In the genomic region with DNA sequence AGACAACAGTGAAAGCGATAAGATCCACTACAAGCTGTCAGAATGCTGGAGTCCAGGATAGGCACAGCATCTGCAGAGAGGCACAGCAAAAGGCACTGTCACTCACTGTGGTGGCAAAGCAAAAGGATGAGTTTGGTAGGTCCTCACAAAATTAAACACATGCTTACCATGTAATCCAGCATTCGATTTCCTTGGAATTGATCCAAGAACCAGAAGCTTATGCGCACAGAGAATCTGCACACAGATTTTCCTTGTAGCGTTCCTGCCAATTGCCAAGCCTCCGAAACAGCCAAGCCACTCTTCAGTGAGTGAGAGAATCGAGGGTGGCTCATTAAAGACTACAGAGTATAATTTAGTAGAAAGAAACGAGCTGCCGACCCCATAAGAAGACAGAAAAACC, we compare ENCODE assay signal across 16 mouse cellular contexts. TPM values are rescaled to one million over a fixed set of nuclear protein-coding genes. Genes with fewer than 3 reads are reported as not detected.
DNase-seq lines count a peak whose midpoint lies in the region; ATAC-seq and TF ChIP-seq lines count a peak whose summit lies in the region.
"Had no signal": no experiment of that assay in that cellular context is flagged by ENCODE, and none has a peak within 500 bp of the region (broad histone marks: within the 10 kb centered on the region; RNA-seq: fewer than 3 reads in every experiment).

No protein-coding gene starts in this region.

- TF ChIP-seq CTCF in forebrain, postnatal 0 days (IDR thresholded peaks at IDR 0.05; ENCODE audit: low read depth): no peak

- WGBS in forebrain, postnatal 0 days: 24% methylated on average over 8 of the region's 8 CpGs

- DNase-seq in cerebellum, postnatal 25 days: peak; percentile 9 to 34
- DNase-seq in cerebellum, adult 18-20 months: no peak
- peak; percentile 2 for DNase-seq in left cerebral cortex, adult 11 months (ENCODE audit: low spot score)
- no peak for DNase-seq in left cerebral cortex, adult 8-10 months (ENCODE audit: low spot score in 2 of 2)
- peak; percentile 77 for DNase-seq in forebrain, postnatal 0 days
- DNase-seq in right cerebral cortex, postnatal 10 days (ENCODE audit: low spot score in 2 of 2): peak; percentile 52 to 66
- no peak for DNase-seq in retina, postnatal 1 day
- DNase-seq: adrenal gland, postnatal 14 days; thymus, adult 18-20 months had no signal

- peak; percentile 92 for ATAC-seq in forebrain, postnatal 0 days
- no peak for ATAC-seq in granulocyte monocyte progenitor cell, adult 5-6 weeks (replicated peaks; ENCODE audit: poor library complexity, severe bottlenecking)

- H3K4me3 ChIP-seq in forebrain, postnatal 0 days (ENCODE audit: low read depth, low read length): no peak overlapping the region
- H3K4me3 ChIP-seq: limb, embryonic 15.5 days; lung, embryonic 15.5 days had no signal

- H3K27me3 ChIP-seq in forebrain, postnatal 0 days (ENCODE audit: insufficient read depth, low read length): no peaks in the 10 kb centered on the region
- H3K27me3 ChIP-seq: limb, embryonic 15.5 days; lung, embryonic 15.5 days had no signal

- H3K4me2 ChIP-seq in forebrain, postnatal 0 days (ENCODE audit: low read depth): no peak overlapping the region
- H3K4me2 ChIP-seq: limb, embryonic 15.5 days; lung, embryonic 15.5 days had no signal

- no peaks in the 10 kb centered on the region for H3K4me1 ChIP-seq in forebrain, postnatal 0 days (ENCODE audit: insufficient read depth)
- H3K4me1 ChIP-seq: limb, embryonic 15.5 days; lung, embryonic 15.5 days had no signal

- no peak overlapping the region for H3K9ac ChIP-seq in forebrain, postnatal 0 days
- H3K9ac ChIP-seq: limb, embryonic 15.5 days; lung, embryonic 15.5 days had no signal

- no peaks in the 10 kb centered on the region for H3K36me3 ChIP-seq in forebrain, postnatal 0 days (ENCODE audit: insufficient read depth)
- H3K36me3 ChIP-seq: limb, embryonic 15.5 days; lung, embryonic 15.5 days had no signal

- H3K27ac ChIP-seq in forebrain, postnatal 0 days (ENCODE audit: low read depth, low read length): peak overlapping the region; percentile 15; the same call in 1 of the 2 replicates
- H3K27ac ChIP-seq: kidney, postnatal 0 days; limb, embryonic 15.5 days; lung, embryonic 15.5 days had no signal

- no peaks in the 10 kb centered on the region for H3K9me3 ChIP-seq in forebrain, postnatal 0 days (ENCODE audit: low read length)
- H3K9me3 ChIP-seq: limb, embryonic 15.5 days; lung, embryonic 15.5 days had no signal

RNA-seq across cellular contexts. Expression of gene Tas2r138, which starts 2.9 kb away (rescaled TPM):
- not detected for total RNA-seq in left cerebral cortex, adult 8-10 months (2022)
- not detected in 2 replicates for total RNA-seq in forebrain, postnatal 0 days (2014; rRNA removed)
- not detected in 2 replicates for polyA plus RNA-seq in forebrain, postnatal 0 days (2015; fragmentation: Nextera tagmentation; extraction: Ambion mirVana)
- total RNA-seq in granulocyte monocyte progenitor cell, adult 5-6 weeks (2014; fragmentation: Nextera tagmentation): not detected in 2 replicates
- not detected in 2 replicates for total RNA-seq in granulocyte monocyte progenitor cell, adult 5-6 weeks (2017)
- total RNA-seq: adrenal gland, postnatal 14 days; gastrocnemius, postnatal 4 days; megakaryocyte-erythroid progenitor cell, adult 5-6 weeks had no signal
- polyA plus RNA-seq: heart, embryonic 16.5 days; kidney, postnatal 0 days; limb, embryonic 15.5 days; lung, embryonic 15.5 days had no signal

RNA-seq across cellular contexts. Expression of gene Mgam, which starts 18.4 kb away (rescaled TPM):
- total RNA-seq in left cerebral cortex, adult 8-10 months (2022): under 1 TPM in 1 of 4 experiments, not detected in 3; 0.39 TPM
- 0.23 and 0.62 TPM in 2 replicates for total RNA-seq in forebrain, postnatal 0 days (2014; rRNA removed)
- 0.05 and 0.21 TPM in 2 replicates for polyA plus RNA-seq in forebrain, postnatal 0 days (2015; fragmentation: Nextera tagmentation; extraction: Ambion mirVana)
- total RNA-seq in granulocyte monocyte progenitor cell, adult 5-6 weeks (2014; fragmentation: Nextera tagmentation): 18.1 and 21.7 TPM in 2 replicates
- 63.1 and 63.3 TPM in 2 replicates for total RNA-seq in granulocyte monocyte progenitor cell, adult 5-6 weeks (2017)

RNA-seq across cellular contexts. Expression of gene Clec5a, which starts 24.6 kb away (rescaled TPM):
- 1 to 10 TPM in 2 of 4 experiments, under 1 TPM in 2; 0.67 to 4.2 (median 2.0) TPM for total RNA-seq in left cerebral cortex, adult 8-10 months (2022)
- 0.23 and 0.52 TPM in 2 replicates for total RNA-seq in forebrain, postnatal 0 days (2014; rRNA removed)
- polyA plus RNA-seq in forebrain, postnatal 0 days (2015; fragmentation: Nextera tagmentation; extraction: Ambion mirVana): 0.88 and 1.0 TPM in 2 replicates
- 59.5 and 89.0 TPM in 2 replicates for total RNA-seq in granulocyte monocyte progenitor cell, adult 5-6 weeks (2014; fragmentation: Nextera tagmentation)
- total RNA-seq in granulocyte monocyte progenitor cell, adult 5-6 weeks (2017): 90.0 and 126 TPM in 2 replicates

RNA-seq across cellular contexts. Expression of gene Olfr460, which starts 41.0 kb away (rescaled TPM):
- total RNA-seq in left cerebral cortex, adult 8-10 months (2022): not detected
- total RNA-seq in forebrain, postnatal 0 days (2014; rRNA removed): not detected in 2 replicates
- polyA plus RNA-seq in forebrain, postnatal 0 days (2015; fragmentation: Nextera tagmentation; extraction: Ambion mirVana): not detected in 2 replicates
- total RNA-seq in granulocyte monocyte progenitor cell, adult 5-6 weeks (2014; fragmentation: Nextera tagmentation): not detected in 2 replicates
- 0.21 TPM in 1 of 2 replicates, not detected in the other for total RNA-seq in granulocyte monocyte progenitor cell, adult 5-6 weeks (2017)
- total RNA-seq: adrenal gland, postnatal 14 days; gastrocnemius, postnatal 4 days; megakaryocyte-erythroid progenitor cell, adult 5-6 weeks had no signal
- polyA plus RNA-seq: heart, embryonic 16.5 days; kidney, postnatal 0 days; limb, embryonic 15.5 days; lung, embryonic 15.5 days had no signal

RNA-seq across cellular contexts. Expression of gene Olfr461, which starts 55.4 kb away (rescaled TPM):
- total RNA-seq in left cerebral cortex, adult 8-10 months (2022): not detected
- total RNA-seq in forebrain, postnatal 0 days (2014; rRNA removed): not detected in 2 replicates
- polyA plus RNA-seq in forebrain, postnatal 0 days (2015; fragmentation: Nextera tagmentation; extraction: Ambion mirVana): 0.07 TPM in 1 of 2 replicates, not detected in the other
- total RNA-seq in granulocyte monocyte progenitor cell, adult 5-6 weeks (2014; fragmentation: Nextera tagmentation): not detected in 2 replicates
- total RNA-seq in granulocyte monocyte progenitor cell, adult 5-6 weeks (2017): not detected in 2 replicates
- total RNA-seq: adrenal gland, postnatal 14 days; gastrocnemius, postnatal 4 days; megakaryocyte-erythroid progenitor cell, adult 5-6 weeks had no signal
- polyA plus RNA-seq: heart, embryonic 16.5 days; lung, embryonic 15.5 days had no signal

Comparison
In these comparisons a context has a peak if more than half of its experiments do, and no peak if none do; other contexts are left out.
1. DNase-seq: peak in cerebellum, postnatal 25 days (2 of 2), left cerebral cortex, adult 11 months (single experiment), forebrain, postnatal 0 days (single experiment) and right cerebral cortex, postnatal 10 days (2 of 2); none in cerebellum, adult 18-20 months (0 of 2), left cerebral cortex, adult 8-10 months (0 of 2) and retina, postnatal 1 day (single experiment).
2. RNA of gene Mgam, which starts 18.4 kb away (total RNA-seq): 18.1 to 63.3 TPM in granulocyte monocyte progenitor cell, adult 5-6 weeks; 0.23 to 0.62 TPM in forebrain, postnatal 0 days and 0.39 TPM in left cerebral cortex, adult 8-10 months; every median in the first group is over 10 times any median in the second.
3. RNA of gene Clec5a, which starts 24.6 kb away (total RNA-seq): 59.5 to 126 TPM in granulocyte monocyte progenitor cell, adult 5-6 weeks; 0.67 to 4.2 TPM in left cerebral cortex, adult 8-10 months and 0.23 to 0.52 TPM in forebrain, postnatal 0 days; every median in the first group is over 10 times any median in the second.